Mouse (Mus musculus): Measurements from ENCODE around the gene Kcnk18. TPM values are rescaled to one million over a fixed set of nuclear protein-coding genes. Genes with fewer than 3 reads are reported as not detected.

Kcnk18 gene
- total and polyA plus RNA-seq, 2 experiments from 2014 or later = not detected

DNA sequence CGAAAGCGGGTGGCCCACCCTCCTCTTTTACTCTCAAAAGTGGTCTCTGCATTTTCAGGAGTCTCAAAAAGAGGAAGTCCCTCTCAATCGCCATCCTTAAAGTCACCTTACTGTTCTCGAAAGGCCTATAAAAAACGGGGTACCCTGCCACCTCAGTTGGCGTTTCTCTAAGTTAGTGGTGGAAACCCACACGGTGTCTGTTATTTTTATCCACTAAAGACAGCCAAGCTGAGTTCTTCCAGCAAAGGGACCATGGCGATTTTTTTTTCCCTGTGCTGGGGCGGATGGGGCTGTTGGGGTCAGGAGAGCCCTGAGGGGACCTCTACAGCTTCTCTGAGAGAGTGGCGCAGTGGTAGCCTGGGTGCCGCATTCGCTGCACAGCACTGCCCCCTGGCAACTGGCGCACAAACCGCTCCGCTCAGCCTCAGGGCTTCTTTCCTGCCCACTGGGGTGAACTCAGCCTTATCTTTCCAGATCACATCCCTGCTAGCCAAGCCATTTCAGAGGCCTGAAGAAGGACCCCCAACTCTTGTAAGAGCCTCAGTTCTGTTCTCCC, 22.8 kb upstream of the Kcnk18 start:
- Histone ChIP-seq H3K9me3 (replicated peaks; ENCODE audit: control insufficient read depth, low read length) (no peaks in the 10 kb centered on the region), H3K4me1 (ENCODE audit: control insufficient read depth, insufficient read depth) (no peaks in the 10 kb centered on the region), H3K36me3 (replicated peaks; ENCODE audit: control insufficient read depth, insufficient read depth, low read length) (no peaks in the 10 kb centered on the region), H3K4me2 (ENCODE audit: low read depth, low read length) (no peak overlapping the region), H3K27ac (ENCODE audit: low read depth) (no peak overlapping the region), H3K9ac (replicated peaks; ENCODE audit: low read depth, low read length) (no peak overlapping the region), H3K4me3 (ENCODE audit: low read depth, low read length) (no peak overlapping the region), H3K27me3 (ENCODE audit: control insufficient read depth, insufficient read depth, low read length) (peaks cover 74% of the 10 kb centered on the region)
- TF ChIP-seq CTCF (IDR thresholded peaks at IDR 0.05; ENCODE audit: low read depth) (peak; percentile 63), EP300 (IDR thresholded peaks at IDR 0.05; ENCODE audit: low read depth) (no peak)
- ATAC-seq (ENCODE audit: insufficient read depth, low read depth) (peak; percentile 78), DNase-seq (ENCODE audit: low spot score) (peak; percentile 30)
- 6% methylated on average over 15 of the region's 15 CpGs for WGBS

DNA sequence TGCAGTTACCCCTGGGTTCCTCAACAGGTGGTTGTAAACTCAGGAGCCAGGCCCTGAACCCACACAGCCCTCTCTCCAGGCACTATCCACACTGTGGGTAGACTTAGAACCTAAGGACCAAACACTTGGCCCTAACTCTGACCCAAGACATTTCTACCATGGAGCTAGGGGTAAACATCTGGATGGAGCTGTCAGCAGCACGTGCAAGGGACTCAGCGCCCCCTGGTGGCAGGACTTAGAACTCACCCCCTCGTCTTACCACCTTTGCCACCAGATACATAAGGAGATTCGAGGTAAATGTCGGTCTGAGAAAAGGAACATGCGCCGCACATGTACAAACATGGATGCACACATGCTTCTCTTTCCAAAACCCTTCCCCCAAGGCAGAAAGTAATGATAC, 20.9 kb upstream of the Kcnk18 start:
- Histone ChIP-seq H3K9ac (replicated peaks; ENCODE audit: low read depth, low read length) (no peak overlapping the region), H3K9me3 (replicated peaks; ENCODE audit: control insufficient read depth, low read length) (no peaks in the 10 kb centered on the region), H3K36me3 (replicated peaks; ENCODE audit: control insufficient read depth, insufficient read depth, low read length) (no peaks in the 10 kb centered on the region), H3K4me1 (ENCODE audit: control insufficient read depth, insufficient read depth) (no peaks in the 10 kb centered on the region), H3K4me3 (ENCODE audit: low read depth, low read length) (no peak overlapping the region), H3K27me3 (ENCODE audit: control insufficient read depth, insufficient read depth, low read length) (peaks cover 54% of the 10 kb centered on the region), H3K4me2 (ENCODE audit: low read depth, low read length) (no peak overlapping the region), H3K27ac (ENCODE audit: low read depth) (no peak overlapping the region)
- WGBS = 35% methylated on average over 7 of the region's 7 CpGs
- no peak for TF ChIP-seq EP300 (IDR thresholded peaks at IDR 0.05; ENCODE audit: low read depth)
- TF ChIP-seq CTCF (IDR thresholded peaks at IDR 0.05; ENCODE audit: low read depth) = peak; percentile 77
- ATAC-seq (ENCODE audit: insufficient read depth, low read depth) = no peak
- peak; percentile 18 for DNase-seq (ENCODE audit: low spot score)

DNA sequence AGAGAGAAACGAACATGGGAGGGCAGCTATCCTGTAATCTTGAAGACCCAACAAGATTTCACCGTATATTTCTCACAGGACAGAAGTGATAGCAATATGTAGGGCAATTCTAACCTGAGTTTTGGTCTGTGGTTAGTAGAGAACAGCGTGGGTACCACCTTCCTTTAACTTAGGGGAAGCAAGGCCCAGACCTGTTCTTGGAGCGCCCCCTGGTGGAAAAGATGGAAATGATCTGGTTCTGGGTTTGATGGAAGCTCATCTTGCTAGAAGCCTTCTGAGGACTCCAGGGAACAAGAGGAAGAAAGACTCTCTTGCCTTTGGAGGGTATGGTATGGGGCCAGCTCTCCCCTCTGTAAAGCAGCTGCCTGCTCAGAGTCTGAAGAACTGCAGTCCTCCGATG, 10.5 kb upstream of the Kcnk18 start:
- Histone ChIP-seq H3K36me3 (replicated peaks; ENCODE audit: control insufficient read depth, insufficient read depth, low read length) (no peaks in the 10 kb centered on the region), H3K4me1 (ENCODE audit: control insufficient read depth, insufficient read depth) (no peaks in the 10 kb centered on the region), H3K4me3 (ENCODE audit: low read depth, low read length) (no peak overlapping the region), H3K4me2 (ENCODE audit: low read depth, low read length) (no peak overlapping the region), H3K27me3 (ENCODE audit: control insufficient read depth, insufficient read depth, low read length) (peaks cover 10% of the 10 kb centered on the region; the same call in 1 of the 2 replicates), H3K9me3 (replicated peaks; ENCODE audit: control insufficient read depth, low read length) (no peaks in the 10 kb centered on the region), H3K27ac (ENCODE audit: low read depth) (no peak overlapping the region), H3K9ac (replicated peaks; ENCODE audit: low read depth, low read length) (no peak overlapping the region)
- DNase-seq (ENCODE audit: low spot score) (peak; percentile 37), ATAC-seq (ENCODE audit: insufficient read depth, low read depth) (no peak)
- WGBS = 26% methylated on average over 5 of the region's 5 CpGs
- TF ChIP-seq EP300 (IDR thresholded peaks at IDR 0.05; ENCODE audit: low read depth) (no peak), CTCF (IDR thresholded peaks at IDR 0.05; ENCODE audit: low read depth) (peak; percentile 78)

DNA sequence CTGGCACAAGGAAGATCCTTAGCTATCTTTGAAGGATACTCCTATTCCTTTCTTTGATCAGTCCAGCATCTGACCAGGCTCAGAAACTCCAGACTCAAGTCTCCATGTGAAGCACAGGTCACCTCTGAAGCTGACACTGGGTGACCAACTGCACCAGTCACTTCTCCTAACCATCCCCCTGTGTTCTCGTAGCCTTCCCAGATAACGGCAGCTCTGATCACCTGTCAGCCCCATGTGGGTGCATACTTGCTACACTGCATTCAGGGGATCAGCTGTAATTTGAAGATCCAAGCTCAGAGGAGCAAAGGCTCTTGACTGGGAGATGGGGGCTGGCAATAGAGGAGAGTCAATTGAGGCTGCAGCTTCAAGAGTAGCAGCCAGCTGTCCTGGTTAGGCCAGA, 10.0 kb upstream of the Kcnk18 start:
- no peak overlapping the region for H3K4me3 ChIP-seq (ENCODE audit: low read depth, low read length)
- H3K4me1 ChIP-seq (ENCODE audit: control insufficient read depth, insufficient read depth) = no peaks in the 10 kb centered on the region
- TF ChIP-seq EP300 (IDR thresholded peaks at IDR 0.05; ENCODE audit: low read depth) = no peak
- TF ChIP-seq CTCF (IDR thresholded peaks at IDR 0.05; ENCODE audit: low read depth) = no peak
- WGBS = 35% methylated on average over 2 of the region's 2 CpGs
- no peak overlapping the region for H3K9ac ChIP-seq (replicated peaks; ENCODE audit: low read depth, low read length)
- H3K9me3 ChIP-seq (replicated peaks; ENCODE audit: control insufficient read depth, low read length) = no peaks in the 10 kb centered on the region
- H3K27ac ChIP-seq (ENCODE audit: low read depth) = no peak overlapping the region
- no peak overlapping the region for H3K4me2 ChIP-seq (ENCODE audit: low read depth, low read length)
- ATAC-seq (ENCODE audit: insufficient read depth, low read depth) = no peak
- no peak for DNase-seq (ENCODE audit: low spot score)
- H3K27me3 ChIP-seq (ENCODE audit: control insufficient read depth, insufficient read depth, low read length) = peaks cover 10% of the 10 kb centered on the region; the same call in 1 of the 2 replicates
- H3K36me3 ChIP-seq (replicated peaks; ENCODE audit: control insufficient read depth, insufficient read depth, low read length) = no peaks in the 10 kb centered on the region

DNA sequence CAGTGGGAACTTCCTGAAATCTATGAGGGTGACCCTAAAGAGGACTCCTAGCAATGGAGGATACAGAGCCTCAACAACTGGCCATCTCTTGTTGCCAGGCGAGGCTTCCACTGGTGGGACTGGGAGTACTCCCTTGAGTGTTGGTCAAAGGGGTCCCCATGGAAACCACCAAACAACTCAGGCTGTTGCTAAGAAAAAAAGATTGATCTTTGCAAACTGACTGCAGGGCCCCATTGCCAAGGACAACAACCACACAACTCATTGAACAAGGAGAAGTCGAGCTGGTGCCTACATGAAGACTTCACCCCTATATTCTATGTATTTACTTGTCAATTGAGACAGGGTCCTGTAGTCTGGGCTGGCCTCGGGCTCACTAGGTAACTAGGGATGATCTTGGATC, 2.1 kb upstream of the Kcnk18 start:
- Histone ChIP-seq H3K27me3 (ENCODE audit: control insufficient read depth, insufficient read depth, low read length) (no peaks in the 10 kb centered on the region), H3K36me3 (replicated peaks; ENCODE audit: control insufficient read depth, insufficient read depth, low read length) (no peaks in the 10 kb centered on the region), H3K4me3 (ENCODE audit: low read depth, low read length) (no peak overlapping the region), H3K27ac (ENCODE audit: low read depth) (no peak overlapping the region), H3K9ac (replicated peaks; ENCODE audit: low read depth, low read length) (no peak overlapping the region), H3K4me1 (ENCODE audit: control insufficient read depth, insufficient read depth) (no peaks in the 10 kb centered on the region), H3K4me2 (ENCODE audit: low read depth, low read length) (no peak overlapping the region), H3K9me3 (replicated peaks; ENCODE audit: control insufficient read depth, low read length) (no peaks in the 10 kb centered on the region)
- TF ChIP-seq CTCF (IDR thresholded peaks at IDR 0.05; ENCODE audit: low read depth) = no peak
- TF ChIP-seq EP300 (IDR thresholded peaks at IDR 0.05; ENCODE audit: low read depth) = no peak
- no peak for ATAC-seq (ENCODE audit: insufficient read depth, low read depth)
- WGBS = 77% methylated on average over 3 of the region's 3 CpGs
- DNase-seq (ENCODE audit: low spot score) = no peak

DNA sequence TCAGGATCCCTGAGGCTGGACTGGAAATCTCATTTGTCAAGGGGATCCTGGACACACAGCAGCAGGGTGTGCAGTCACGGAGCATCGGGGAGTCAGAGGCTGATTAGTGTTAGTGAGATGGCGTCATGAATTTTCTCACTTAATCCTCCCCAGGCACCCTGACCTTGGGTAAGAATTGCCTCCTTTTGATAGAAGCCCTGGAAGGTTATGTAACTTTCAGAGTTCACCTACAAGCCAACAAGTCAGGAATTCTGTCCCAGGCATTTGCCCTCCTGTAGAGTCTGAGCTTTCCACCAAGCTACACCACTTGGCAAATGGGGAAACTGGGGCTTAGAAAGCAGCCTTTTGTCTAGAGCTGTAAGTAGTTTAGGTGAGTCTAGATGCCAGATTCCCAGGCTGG, 2.1 kb downstream of the Kcnk18 start:
- ATAC-seq (ENCODE audit: insufficient read depth, low read depth) (no peak), DNase-seq (ENCODE audit: low spot score) (no peak)
- Histone ChIP-seq H3K9ac (replicated peaks; ENCODE audit: low read depth, low read length) (no peak overlapping the region), H3K27me3 (ENCODE audit: control insufficient read depth, insufficient read depth, low read length) (no peaks in the 10 kb centered on the region), H3K4me3 (ENCODE audit: low read depth, low read length) (no peak overlapping the region), H3K4me2 (ENCODE audit: low read depth, low read length) (no peak overlapping the region), H3K9me3 (replicated peaks; ENCODE audit: control insufficient read depth, low read length) (no peaks in the 10 kb centered on the region), H3K36me3 (replicated peaks; ENCODE audit: control insufficient read depth, insufficient read depth, low read length) (no peaks in the 10 kb centered on the region), H3K27ac (ENCODE audit: low read depth) (no peak overlapping the region), H3K4me1 (ENCODE audit: control insufficient read depth, insufficient read depth) (no peaks in the 10 kb centered on the region)
- TF ChIP-seq CTCF (IDR thresholded peaks at IDR 0.05; ENCODE audit: low read depth) (no peak), EP300 (IDR thresholded peaks at IDR 0.05; ENCODE audit: low read depth) (no peak)
- WGBS = 60% methylated on average over 3 of the region's 3 CpGs
